Mouse (Mus musculus): ENCODE measurements around the gene Sptbn1.

GRCm38 (mm10) chr11:30154980-30155379 lies 113.0 kb downstream of the Sptbn1 start:
- TF ChIP-seq CTCF (IDR thresholded peaks at IDR 0.05; ENCODE audit: extremely low read depth, insufficient read length, insufficient replicate concordance, low read depth, low read length) (no peak), POLR2A (IDR thresholded peaks at IDR 0.05; ENCODE audit: low read depth, low read length) (no peak)

Data from small intestine, adult 2 months (tissue).